Mouse (Mus musculus) kidney, adult 9 months (tissue): ENCODE results near the gene Mettl5.
"Not testable (repeated sequence)": the region's sequence is repeated elsewhere in the genome, so short reads cannot be mapped to it uniquely, and the experiment has no call there.

Experiments
- DNase-seq: peaks from one replicate; pipeline ENCODE4 v3.0.0; 2022

Mettl5 gene

GRCm38 (mm10) chr2:69885451-69886305, at the start of gene Mettl5:
TSS of gene Mettl5 (minus strand) at chr2:69885615.
- peak; percentile 87 for DNase-seq

- no peak for DNase-seq
Measured at GRCm38 (mm10) chr2:69924943-69925342, 39.5 kb upstream of the Mettl5 start.

GRCm38 (mm10) chr2:69917301-69917700, 31.9 kb upstream of the Mettl5 start:
- DNase-seq: no peak

GRCm38 (mm10) chr2:69912801-69913200, 27.4 kb upstream of the Mettl5 start:
- no peak for DNase-seq

- not testable (repeated sequence) for DNase-seq
Measured at GRCm38 (mm10) chr2:69907394-69907793, 22.0 kb upstream of the Mettl5 start.

- DNase-seq: no peak
Measured at GRCm38 (mm10) chr2:69903541-69903940, 18.1 kb upstream of the Mettl5 start.

- DNase-seq: peak; percentile 64
Measured at GRCm38 (mm10) chr2:69897618-69898575, 12.5 kb upstream of the Mettl5 start.

- DNase-seq: peak; percentile 97
Measured at GRCm38 (mm10) chr2:69897039-69897617, 11.7 kb upstream of the Mettl5 start, which contains the start of gene Ubr3. TSS of gene Ubr3 (plus strand) at chr2:69897246.

GRCm38 (mm10) chr2:69896224-69896581, 10.8 kb upstream of the Mettl5 start:
- no peak for DNase-seq

GRCm38 (mm10) chr2:69895502-69896223, 10.2 kb upstream of the Mettl5 start:
- DNase-seq: no peak

- no peak for DNase-seq
Measured at GRCm38 (mm10) chr2:69893891-69894290, 8.5 kb upstream of the Mettl5 start.

- DNase-seq: no peak
Measured at GRCm38 (mm10) chr2:69893145-69893544, 7.7 kb upstream of the Mettl5 start.

- no peak for DNase-seq
Measured at GRCm38 (mm10) chr2:69890843-69891242, 5.4 kb upstream of the Mettl5 start.

- no peak for DNase-seq
Measured at GRCm38 (mm10) chr2:69888957-69889356, 3.5 kb upstream of the Mettl5 start.

GRCm38 (mm10) chr2:69885050-69885449, 365 bp downstream of the Mettl5 start:
- DNase-seq: peak; percentile 26

- no peak for DNase-seq
Measured at GRCm38 (mm10) chr2:69884581-69884980, 834 bp downstream of the Mettl5 start.

- DNase-seq: no peak
Measured at GRCm38 (mm10) chr2:69883990-69884391, 1.4 kb downstream of the Mettl5 start.

- peak; percentile 9 for DNase-seq
Measured at GRCm38 (mm10) chr2:69862117-69862657, 23.2 kb downstream of the Mettl5 start.

- peak; percentile 95 for DNase-seq
Measured at GRCm38 (mm10) chr2:69861485-69862091, 23.8 kb downstream of the Mettl5 start, which contains the start of gene Ssb. TSS of gene Ssb (plus strand) at chr2:69861562.

GRCm38 (mm10) chr2:69860972-69861452, 24.4 kb downstream of the Mettl5 start:
- DNase-seq: peak; percentile 46

- DNase-seq: peak; percentile 14
Measured at GRCm38 (mm10) chr2:69857882-69858281, 27.5 kb downstream of the Mettl5 start.
